ENCODE assay signal across 8 mouse cellular contexts in the genomic region with DNA sequence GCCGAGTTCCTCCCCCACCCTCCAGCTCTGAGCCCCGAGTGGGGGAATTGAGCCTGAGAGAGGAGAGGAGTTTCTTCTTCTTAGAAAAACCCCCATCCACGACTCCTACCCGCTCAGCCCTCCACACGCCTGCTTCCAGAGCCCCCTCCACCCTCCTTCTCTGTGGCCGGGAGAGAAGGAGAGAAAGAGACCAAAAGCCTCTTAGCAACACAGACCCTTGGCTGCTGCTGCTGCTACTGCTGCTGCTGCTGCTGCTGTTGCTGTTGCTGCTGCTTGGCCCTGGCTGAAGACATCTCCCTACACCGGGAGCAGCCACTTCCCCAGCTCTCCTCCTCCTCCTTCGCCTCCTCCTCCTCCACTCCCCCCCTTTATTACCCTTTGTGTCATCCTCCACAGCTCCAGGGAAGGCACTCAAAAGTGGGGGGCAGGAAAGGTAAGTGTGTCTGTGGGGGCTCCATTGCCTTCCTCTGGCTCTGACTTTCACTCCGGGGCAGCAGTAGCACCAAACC. TPM values are rescaled to one million over a fixed set of nuclear protein-coding genes. Genes with fewer than 3 reads are reported as not detected.
DNase-seq lines count a peak whose midpoint lies in the region; ATAC-seq and TF ChIP-seq lines count a peak whose summit lies in the region.

No protein-coding gene starts in this region.

- H3K4me1 ChIP-seq in hindbrain, postnatal 0 days (ENCODE audit: insufficient read depth, low read length), result peaks cover 9% of the 10 kb centered on the region
- H3K4me1 ChIP-seq in limb, embryonic 10.5 days, result peaks cover 7% of the 10 kb centered on the region; the same call in 1 of the 2 replicates
- peaks cover 26% of the 10 kb centered on the region for H3K4me1 ChIP-seq in midbrain, embryonic 10.5 days

- WGBS in hindbrain, postnatal 0 days, result 0% methylated on average over 7 of the region's 9 CpGs
- WGBS in limb, embryonic 10.5 days, result under 1% methylated on average over 9 of the region's 9 CpGs
- WGBS in midbrain, embryonic 10.5 days, result under 1% methylated on average over 9 of the region's 9 CpGs

- peak; percentile 22 to 43 for DNase-seq in layer of hippocampus, adult 18-20 months (ENCODE audit: low spot score in 2 of 2)
- no peak for DNase-seq in layer of hippocampus, adult 9-10 months (ENCODE audit: low spot score)
- peak; percentile 75 for DNase-seq in cerebellum, adult 9-10 months
- DNase-seq in frontal cortex, postnatal 25 days (ENCODE audit: low spot score in 2 of 2), result peak; percentile 16 to 28
- peak; percentile 55 for DNase-seq in hindbrain, postnatal 0 days (ENCODE audit: low spot score)
- DNase-seq in limb, embryonic 10.5 days (ENCODE audit: low spot score), result no peak
- no peak for DNase-seq in midbrain, embryonic 10.5 days (ENCODE audit: low spot score)
- peak; percentile 12 for DNase-seq in spleen, adult 12 weeks (ENCODE audit: low spot score)

- no peaks in the 10 kb centered on the region for H3K27me3 ChIP-seq in hindbrain, postnatal 0 days (ENCODE audit: insufficient read depth, low read length)
- H3K27me3 ChIP-seq in limb, embryonic 10.5 days (ENCODE audit: low read depth, poor library complexity, severe bottlenecking), result no peaks in the 10 kb centered on the region
- H3K27me3 ChIP-seq in midbrain, embryonic 10.5 days (ENCODE audit: low read depth, poor library complexity, severe bottlenecking), result no peaks in the 10 kb centered on the region

- H3K4me2 ChIP-seq in hindbrain, postnatal 0 days (ENCODE audit: low read depth, low read length), result peak overlapping the region; percentile 72

- peak overlapping the region; percentile 86 for H3K9ac ChIP-seq in hindbrain, postnatal 0 days (replicated peaks; ENCODE audit: low read length)

- peak overlapping the region; percentile 91 for H3K4me3 ChIP-seq in hindbrain, postnatal 0 days (ENCODE audit: low read length)
- H3K4me3 ChIP-seq in limb, embryonic 10.5 days, result peak overlapping the region; percentile 93
- H3K4me3 ChIP-seq in midbrain, embryonic 10.5 days, result peak overlapping the region; percentile 91

- H3K36me3 ChIP-seq in hindbrain, postnatal 0 days (ENCODE audit: insufficient read depth, low read length), result no peaks in the 10 kb centered on the region
- H3K36me3 ChIP-seq in limb, embryonic 10.5 days, result no peaks in the 10 kb centered on the region
- no peaks in the 10 kb centered on the region for H3K36me3 ChIP-seq in midbrain, embryonic 10.5 days

- peak overlapping the region; percentile 94 for H3K27ac ChIP-seq in hindbrain, postnatal 0 days
- H3K27ac ChIP-seq in limb, embryonic 10.5 days, result peak overlapping the region; percentile 94
- H3K27ac ChIP-seq in midbrain, embryonic 10.5 days (replicated peaks), result peak overlapping the region; percentile 95

- ATAC-seq in hindbrain, postnatal 0 days, result peak; percentile 64

- no peak for TF ChIP-seq CTCF in hindbrain, postnatal 0 days (IDR thresholded peaks at IDR 0.05; ENCODE audit: low read depth)

- H3K9me3 ChIP-seq in hindbrain, postnatal 0 days (ENCODE audit: low read length), result no peaks in the 10 kb centered on the region
- H3K9me3 ChIP-seq in limb, embryonic 10.5 days (replicated peaks), result no peaks in the 10 kb centered on the region
- no peaks in the 10 kb centered on the region for H3K9me3 ChIP-seq in midbrain, embryonic 10.5 days (replicated peaks)

RNA-seq across cellular contexts. Expression of a gene that starts 0.3 kb away (rescaled TPM):
- 10 to 100 TPM; 69.8 to 88.4 TPM for total RNA-seq in layer of hippocampus, adult 18-20 months (2021)
- 86.8 and 91.0 TPM in 2 replicates for total RNA-seq in hindbrain, postnatal 0 days (2014; rRNA removed)
- 69.7 and 71.8 TPM in 2 replicates for polyA plus RNA-seq in hindbrain, postnatal 0 days (2015; fragmentation: Nextera tagmentation; extraction: Ambion mirVana)
- 126 and 127 TPM in 2 replicates for polyA plus RNA-seq in limb, embryonic 10.5 days (2016; fragmentation: Nextera tagmentation; extraction: Ambion mirVana)
- polyA plus RNA-seq in midbrain, embryonic 10.5 days (2016; fragmentation: Nextera tagmentation; extraction: Ambion mirVana), result 115 and 118 TPM in 2 replicates

RNA-seq across cellular contexts. Expression of a gene that starts 0.5 kb away (rescaled TPM):
- total RNA-seq in layer of hippocampus, adult 18-20 months (2021), result 100 to 1,000 TPM; 118 to 124 TPM
- total RNA-seq in hindbrain, postnatal 0 days (2014; rRNA removed), result 24.0 and 41.9 TPM in 2 replicates
- 16.3 and 19.3 TPM in 2 replicates for polyA plus RNA-seq in hindbrain, postnatal 0 days (2015; fragmentation: Nextera tagmentation; extraction: Ambion mirVana)
- 27.7 and 28.8 TPM in 2 replicates for polyA plus RNA-seq in limb, embryonic 10.5 days (2016; fragmentation: Nextera tagmentation; extraction: Ambion mirVana)
- 21.9 and 27.8 TPM in 2 replicates for polyA plus RNA-seq in midbrain, embryonic 10.5 days (2016; fragmentation: Nextera tagmentation; extraction: Ambion mirVana)

Comparison
In these comparisons a context has a peak if more than half of its experiments do, and no peak if none do; other contexts are left out.
1. DNase-seq: peak in layer of hippocampus, adult 18-20 months (2 of 2), cerebellum, adult 9-10 months (single experiment), frontal cortex, postnatal 25 days (2 of 2), hindbrain, postnatal 0 days (single experiment) and spleen, adult 12 weeks (single experiment); none in layer of hippocampus, adult 9-10 months (single experiment), limb, embryonic 10.5 days (single experiment) and midbrain, embryonic 10.5 days (single experiment).
2. Peak in every context shown above with its lines, with median percentiles within 50 percentile points of each other: H3K27ac ChIP-seq and H3K4me3 ChIP-seq.